Mouse (Mus musculus): ENCODE measurements around the gene Smim22.

GRCm38 (mm10) chr16:4976180-4976579 is 30.9 kb upstream of the Smim22 start:
- TF ChIP-seq CTCF (conservative IDR thresholded peaks at IDR 0.05; ENCODE audit: insufficient read depth, insufficient read length, low read depth, low read length) (no peak), POLR2A (IDR thresholded peaks at IDR 0.05; ENCODE audit: low read depth, low read length) (no peak)

All from kidney, adult 2 months (tissue).